Mouse (Mus musculus): ENCODE measurements around the gene Pde6g.
"Not testable (repeated sequence)": the region's sequence is repeated elsewhere in the genome, so short reads cannot be mapped to it uniquely, and the experiment has no call there.

GRCm38 (mm10) chr11:120413621-120414020 lies 39.7 kb downstream of the Pde6g start:
- not testable (repeated sequence) for TF ChIP-seq POLR2A (IDR thresholded peaks at IDR 0.05; ENCODE audit: insufficient read depth, low read length); CTCF (IDR thresholded peaks at IDR 0.05; ENCODE audit: low read depth, low read length)

Data from ES-Bruce4 (cell line).